Mouse (Mus musculus) CH12.LX (cell line): Measurements from ENCODE around the gene Gm38392.

Source experiments
- CHD1 ChIP-seq: IDR thresholded peaks from 2 replicates; pipeline ENCODE4 v1.6.1; 2012; ENCODE audit warnings: low read depth, low read length, improper control_type of control experiment, inconsistent platforms
- CTCF ChIP-seq, 2 experiments: IDR thresholded peaks in 1 of 2; conservative IDR thresholded peaks in 1 of 2; 2 replicates each; pipeline ENCODE4 v1.5.1; 2011 to 2012; ENCODE audit warnings: low read depth in 2 of 2, low read length in 2 of 2, improper control_type of control experiment in 1 of 2, inconsistent platforms in 1 of 2, mild to moderate bottlenecking in 1 of 2, moderate library complexity in 1 of 2
- EP300 ChIP-seq: IDR thresholded peaks from 2 replicates; pipeline ENCODE4 v1.6.1; 2011; ENCODE audit warnings: low read length, improper control_type of control experiment
- ETS1 ChIP-seq: conservative IDR thresholded peaks from 2 replicates; pipeline ENCODE4 v1.6.1; 2012; ENCODE audit warnings: low read depth, mild to moderate bottlenecking, inconsistent platforms, low read length, improper control_type of control experiment, moderate library complexity
- MAX ChIP-seq: IDR thresholded peaks from 2 replicates; pipeline ENCODE4 v1.6.1; 2011; ENCODE audit warnings: low read length, improper control_type of control experiment
- MAZ ChIP-seq: IDR thresholded peaks from 2 replicates; pipeline ENCODE4 v1.6.1; 2012; ENCODE audit warnings: low read depth, mild to moderate bottlenecking, inconsistent platforms, low read length, improper control_type of control experiment, moderate library complexity
- MYC ChIP-seq: IDR thresholded peaks from 2 replicates; pipeline ENCODE4 v1.6.1; 2011; ENCODE audit warnings: low read depth, mild to moderate bottlenecking, improper control_type of control experiment, low read length
- POLR2A ChIP-seq: IDR thresholded peaks from 2 replicates; pipeline ENCODE4 v1.6.1; 2011; ENCODE audit warnings: low read depth, mild to moderate bottlenecking, improper control_type of control experiment, low read length
- RCOR1 ChIP-seq: conservative IDR thresholded peaks from 2 replicates; pipeline ENCODE4 v1.6.1; 2012; ENCODE audit warnings: low read depth, mild to moderate bottlenecking, inconsistent platforms, low read length, improper control_type of control experiment
- UBTF ChIP-seq: IDR thresholded peaks from 2 replicates; pipeline ENCODE4 v1.6.1; 2012; ENCODE audit warnings: low read depth, mild to moderate bottlenecking, inconsistent platforms, low read length, improper control_type of control experiment, moderate library complexity
- USF1 ChIP-seq: IDR thresholded peaks from 2 replicates; pipeline ENCODE4 v1.6.1; 2014; ENCODE audit warnings: low read depth, mild to moderate bottlenecking, inconsistent platforms, low read length, improper control_type of control experiment
- ZKSCAN1 ChIP-seq: IDR thresholded peaks from 2 replicates; pipeline ENCODE4 v1.6.1; 2012; ENCODE audit warnings: low read depth, inconsistent platforms, low read length, improper control_type of control experiment, borderline replicate concordance

GRCm38 (mm10) chr3:88291970-88292369 is 5.0 kb upstream of the Gm38392 start:
- TF ChIP-seq MAX (no peak), ETS1 (no peak), POLR2A (no peak), ZKSCAN1 (no peak), CTCF (conservative IDR thresholded peaks at IDR 0.05 in 1 of 2, IDR thresholded peaks at IDR 0.05 in 1 of 2; ENCODE audit: low read depth in 2 of 2, low read length in 2 of 2) (peak; percentile 33 to 84; a peak in 3 of 4 replicates), RCOR1 (no peak), UBTF (no peak), EP300 (no peak), MAZ (no peak), USF1 (no peak), MYC (no peak), CHD1 (no peak)
